Mouse (Mus musculus) kidney, adult 2 months (tissue): ENCODE data around the gene Gm20823. TPM values are rescaled to one million over a fixed set of nuclear protein-coding genes. Genes with fewer than 3 reads are reported as not detected.
"Not testable (repeated sequence)": the region's sequence is repeated elsewhere in the genome, so short reads cannot be mapped to it uniquely, and the experiment has no call there.

Source experiments
- DNase-seq: peaks from one replicate; pipeline ENCODE4 v3.0.0; 2021
- H3K27ac ChIP-seq: fragments of 200-500 bp; 2 replicates; pipeline ENCODE4 v1.5.1; 2012; ENCODE audit warnings: low read depth, low read length, control low read depth, inconsistent platforms; ENCODE audit not compliant: insufficient read depth
- H3K27me3 ChIP-seq: fragments of 200-500 bp; replicated peaks from 2 replicates; pipeline ENCODE4 v1.6.1; 2012; ENCODE audit warnings: mild to moderate bottlenecking, moderate library complexity, low read length, inconsistent platforms; ENCODE audit not compliant: control insufficient read depth, insufficient read depth
- H3K36me3 ChIP-seq: fragments of 200-500 bp; 2 replicates; pipeline ENCODE4 v1.6.1; 2012; ENCODE audit warnings: mild to moderate bottlenecking, moderate library complexity, low read length, inconsistent platforms; ENCODE audit not compliant: control insufficient read depth, insufficient read depth
- H3K4me1 ChIP-seq: fragments of 200-500 bp; 2 replicates; pipeline ENCODE4 v1.6.1; 2011; ENCODE audit warnings: low read length; ENCODE audit not compliant: control insufficient read depth, insufficient read depth
- H3K4me3 ChIP-seq: fragments of 200-500 bp; 2 replicates; pipeline ENCODE4 v1.5.1; 2011; ENCODE audit warnings: mild to moderate bottlenecking, low read depth, low read length, control low read depth; ENCODE audit not compliant: insufficient read depth
- WGBS: fragments of 180-500 bp; shearing (Covaris S2); methylation state at CpG from one replicate; pipeline ENCODE4 v1.1.7; 2018; 5-methylcytosine and 5-hydroxymethylcytosine counted together
- polyA plus RNA-seq: library from polyadenylated mRNA; depleted of rRNA; stranded (reverse); fragments of >200 nt; gene quantifications from 2 replicates; pipeline ENCODE4 v1.2.3, GENCODE M21; 2012; rRNA removed

Gene Gm20823
- polyA plus RNA-seq: not detected in 2 replicates

DNA sequence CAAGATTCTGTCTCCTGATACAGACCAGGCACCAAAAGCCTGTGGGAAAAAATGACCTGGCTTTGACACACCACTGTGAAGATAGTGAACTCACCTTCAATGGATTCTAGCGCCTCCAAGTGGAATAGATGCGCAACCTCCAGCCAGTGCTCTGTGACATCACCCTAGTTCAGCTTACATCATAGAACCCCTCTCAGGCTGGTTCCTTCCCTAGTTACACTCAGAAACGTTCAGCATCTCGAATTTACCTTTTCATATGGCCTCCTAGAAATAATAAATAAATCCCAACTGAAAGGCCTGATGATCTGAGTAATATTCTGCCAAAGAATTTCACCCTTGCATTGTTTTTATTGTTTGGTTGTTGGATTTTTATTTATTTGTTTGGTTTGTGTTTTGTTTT, at the start of gene Gm20823:
Gm20823 (minus strand) TSS at position 101 of the 400 bp plus-strand sequence.
- not testable (repeated sequence) for DNase-seq, H3K36me3 ChIP-seq, H3K27me3 ChIP-seq, H3K4me1 ChIP-seq, H3K4me3 ChIP-seq, H3K27ac ChIP-seq
- WGBS: no CpG with 5 or more reads among the region's 4 CpGs
